Mouse (Mus musculus) C2C12 (cell line): ENCODE data around the gene Rhobtb1.

Experiments used
- CEBPB ChIP-seq: IDR thresholded peaks from one replicate; pipeline ENCODE4 v1.6.1; 2011; ENCODE audit warnings: low read depth, mild to moderate bottlenecking, control low read depth, moderate library complexity
- CTCF ChIP-seq: IDR thresholded peaks from one replicate; pipeline ENCODE4 v1.5.1; 2011; ENCODE audit not compliant: control insufficient read depth, insufficient read depth, insufficient read length
- MAX ChIP-seq: IDR thresholded peaks from one replicate; pipeline ENCODE4 v1.6.1; 2011; ENCODE audit warnings: mild to moderate bottlenecking, control low read depth
- MYOD1 ChIP-seq: IDR thresholded peaks from one replicate; pipeline ENCODE4 v1.6.1; 2011; ENCODE audit warnings: low read depth; ENCODE audit not compliant: control insufficient read depth, insufficient read length
- USF1 ChIP-seq: IDR thresholded peaks from one replicate; pipeline ENCODE4 v1.6.1; 2011; ENCODE audit warnings: low read depth, mild to moderate bottlenecking, control low read depth, moderate library complexity

DNA sequence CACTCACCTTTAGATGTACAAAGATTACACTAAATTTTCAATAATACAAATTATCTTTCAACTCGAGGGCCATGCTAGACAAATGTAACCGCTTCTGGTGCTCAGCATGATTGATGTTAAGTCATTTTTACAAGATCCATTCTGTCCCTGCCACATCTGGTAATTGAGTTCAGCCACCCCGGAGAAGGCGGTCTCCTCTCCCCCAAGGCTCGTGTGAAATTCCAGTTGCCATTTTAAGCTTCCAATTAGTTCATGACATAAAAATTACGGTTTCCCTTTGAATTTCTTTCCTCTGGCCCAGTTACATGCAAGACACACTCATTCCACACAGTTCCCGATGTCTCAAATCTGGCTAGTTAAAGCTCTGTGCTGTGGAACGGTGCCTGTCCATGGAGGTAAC lies 162.7 kb downstream of the Rhobtb1 start:
- TF ChIP-seq CTCF (no peak), USF1 (no peak), MYOD1 (no peak), MAX (no peak), CEBPB (no peak)
